Mouse (Mus musculus): Measurements from ENCODE around the gene Papolb. TPM values are rescaled to one million over a fixed set of nuclear protein-coding genes. Genes with fewer than 3 reads are reported as not detected.

Papolb gene
- polyA plus RNA-seq, 1 experiment from 2014 or later = not detected

DNA sequence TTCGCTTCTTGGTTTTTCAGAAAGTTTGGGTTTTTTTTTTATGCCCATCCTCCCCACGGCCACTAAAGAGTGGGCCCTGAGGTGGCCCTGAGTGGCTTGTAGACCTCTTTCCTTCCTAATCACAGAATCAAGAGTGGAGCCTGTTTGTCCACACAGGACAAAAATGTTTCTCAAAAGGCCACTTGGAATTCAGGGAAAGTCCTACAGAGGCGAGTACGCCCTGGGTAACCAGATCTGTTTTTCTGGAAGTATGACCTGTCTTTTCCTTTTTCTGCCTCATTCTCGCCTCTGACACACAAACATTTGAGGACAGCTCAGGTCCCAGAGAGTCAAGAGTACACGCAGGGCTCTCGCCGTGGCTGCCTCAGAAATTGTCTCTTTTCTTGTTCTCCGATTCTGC, 19.6 kb upstream of the Papolb start:
- no peaks in the 10 kb centered on the region; the same call in 1 of the 2 replicates for H3K4me1 ChIP-seq (replicated peaks; ENCODE audit: control insufficient read depth, insufficient read depth)
- WGBS = 66% methylated on average over 9 of the region's 9 CpGs
- no peak overlapping the region for H3K9ac ChIP-seq (ENCODE audit: low read length)
- H3K27me3 ChIP-seq (ENCODE audit: control insufficient read depth, insufficient read depth, low read length) = no peaks in the 10 kb centered on the region
- H3K27ac ChIP-seq (replicated peaks) = no peak overlapping the region
- no peak overlapping the region for H3K4me3 ChIP-seq (ENCODE audit: low read depth, low read length)
- DNase-seq (ENCODE audit: low spot score) (no peak), ATAC-seq (ENCODE audit: low FRiP score, low TSS enrichment) (no peak)
- H3K9me3 ChIP-seq (ENCODE audit: control insufficient read depth, low read length) = no peaks in the 10 kb centered on the region
- H3K4me2 ChIP-seq (replicated peaks; ENCODE audit: low read depth) = no peak overlapping the region
- no peaks in the 10 kb centered on the region for H3K36me3 ChIP-seq (ENCODE audit: control insufficient read depth, insufficient read depth, low read length)
- no peak for TF ChIP-seq EP300 (optimal IDR thresholded peaks at IDR 0.05)
- TF ChIP-seq CTCF (IDR thresholded peaks at IDR 0.05; ENCODE audit: low read depth) = no peak

DNA sequence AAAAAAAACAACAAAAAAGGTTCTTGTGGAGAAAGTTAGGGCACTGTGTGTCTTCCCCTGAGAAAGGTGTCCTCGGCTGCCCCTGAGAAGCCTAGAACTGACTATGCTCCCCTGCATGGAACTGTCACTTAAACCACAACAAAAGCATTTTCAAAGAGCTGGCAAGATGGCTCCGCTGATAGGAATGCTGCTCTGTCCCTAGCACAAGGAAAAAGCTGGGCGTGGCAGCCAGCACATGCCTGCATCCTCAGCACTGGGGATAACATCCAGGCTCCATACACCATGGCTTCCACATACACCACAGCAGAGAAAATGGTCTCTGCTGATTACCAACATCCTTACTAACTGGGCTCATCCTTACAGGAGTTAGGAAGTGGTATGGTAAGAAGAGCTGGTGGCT, 17.2 kb upstream of the Papolb start:
- DNase-seq (ENCODE audit: low spot score) = no peak
- H3K9me3 ChIP-seq (ENCODE audit: control insufficient read depth, low read length) = no peaks in the 10 kb centered on the region
- 84% methylated on average over 3 of the region's 3 CpGs for WGBS
- no peak overlapping the region for H3K27ac ChIP-seq (replicated peaks)
- H3K4me1 ChIP-seq (replicated peaks; ENCODE audit: control insufficient read depth, insufficient read depth) = no peaks in the 10 kb centered on the region; the same call in 1 of the 2 replicates
- no peaks in the 10 kb centered on the region for H3K27me3 ChIP-seq (ENCODE audit: control insufficient read depth, insufficient read depth, low read length)
- no peak for ATAC-seq (ENCODE audit: low FRiP score, low TSS enrichment)
- H3K36me3 ChIP-seq (ENCODE audit: control insufficient read depth, insufficient read depth, low read length) = no peaks in the 10 kb centered on the region
- no peak overlapping the region for H3K4me2 ChIP-seq (replicated peaks; ENCODE audit: low read depth)
- no peak overlapping the region for H3K9ac ChIP-seq (ENCODE audit: low read length)
- no peak for TF ChIP-seq EP300 (optimal IDR thresholded peaks at IDR 0.05)
- no peak overlapping the region for H3K4me3 ChIP-seq (ENCODE audit: low read depth, low read length)

DNA sequence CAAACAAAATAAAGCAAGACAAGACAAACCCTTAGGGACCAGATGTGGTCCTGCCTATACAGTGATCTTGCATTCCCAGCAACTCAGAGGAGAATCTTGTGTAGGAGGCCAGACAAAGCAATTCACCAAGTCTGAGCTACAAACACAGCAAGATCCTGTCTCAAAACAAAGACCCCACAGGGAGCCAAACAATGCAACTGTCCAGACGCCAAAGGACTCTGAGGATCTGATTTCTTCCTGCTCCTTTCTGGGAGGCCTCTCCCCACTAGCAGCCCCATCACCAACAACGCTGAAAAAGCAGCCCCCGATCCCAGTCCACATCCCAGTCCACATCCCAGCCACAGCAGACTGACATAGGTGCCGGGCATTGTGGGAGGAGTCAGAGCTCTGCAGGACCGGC, 16.5 kb upstream of the Papolb start:
- WGBS = 34% methylated on average over 5 of the region's 5 CpGs
- no peak for TF ChIP-seq EP300 (optimal IDR thresholded peaks at IDR 0.05)
- TF ChIP-seq CTCF (IDR thresholded peaks at IDR 0.05; ENCODE audit: low read depth) = no peak
- Histone ChIP-seq H3K9me3 (ENCODE audit: control insufficient read depth, low read length) (no peaks in the 10 kb centered on the region), H3K9ac (ENCODE audit: low read length) (no peak overlapping the region), H3K36me3 (ENCODE audit: control insufficient read depth, insufficient read depth, low read length) (no peaks in the 10 kb centered on the region), H3K4me2 (replicated peaks; ENCODE audit: low read depth) (no peak overlapping the region), H3K27ac (replicated peaks) (no peak overlapping the region), H3K4me1 (replicated peaks; ENCODE audit: control insufficient read depth, insufficient read depth) (no peaks in the 10 kb centered on the region; the same call in 1 of the 2 replicates), H3K27me3 (ENCODE audit: control insufficient read depth, insufficient read depth, low read length) (no peaks in the 10 kb centered on the region), H3K4me3 (ENCODE audit: low read depth, low read length) (no peak overlapping the region)
- DNase-seq (ENCODE audit: low spot score) (no peak), ATAC-seq (ENCODE audit: low FRiP score, low TSS enrichment) (no peak)

DNA sequence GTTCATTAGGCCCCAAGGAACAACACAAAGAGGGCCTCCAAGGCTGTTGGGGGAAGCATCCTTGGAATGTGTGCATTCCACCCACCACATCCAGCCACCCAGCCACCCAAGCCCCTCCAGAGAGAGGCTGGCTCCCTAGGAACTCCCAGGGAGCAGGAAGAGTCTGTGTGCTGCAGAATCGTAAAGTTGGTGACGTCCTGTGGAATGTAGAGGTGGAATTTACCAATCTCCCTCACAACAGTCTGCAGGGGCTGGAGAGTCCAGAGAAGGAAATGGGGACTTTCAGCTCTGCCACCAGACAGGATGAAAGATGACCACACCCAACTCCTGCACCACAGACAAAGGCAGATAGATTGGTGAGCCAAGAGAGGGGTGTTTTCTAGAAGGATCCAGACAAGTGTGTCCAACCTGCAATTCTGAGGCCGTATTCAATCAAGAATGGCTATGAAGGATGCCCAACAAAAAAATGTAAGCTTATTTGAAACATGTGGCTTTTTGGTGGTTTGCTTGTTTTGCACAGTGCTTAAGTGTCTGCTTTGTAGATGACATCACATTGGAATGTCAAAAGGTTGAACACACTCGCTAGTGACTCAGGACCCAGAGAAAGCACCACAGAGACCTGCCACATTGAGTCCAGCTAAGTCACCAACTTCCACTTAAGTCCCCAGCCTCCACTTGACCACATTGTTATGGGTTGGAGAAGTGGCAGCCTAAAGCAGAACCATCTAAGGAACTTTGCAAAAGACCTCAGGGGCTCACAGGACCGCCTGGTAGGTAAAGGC, 15.3 kb upstream of the Papolb start:
- no peak overlapping the region for H3K4me2 ChIP-seq (replicated peaks; ENCODE audit: low read depth)
- no peak for DNase-seq (ENCODE audit: low spot score)
- no peaks in the 10 kb centered on the region for H3K9me3 ChIP-seq (ENCODE audit: control insufficient read depth, low read length)
- H3K9ac ChIP-seq (ENCODE audit: low read length) = no peak overlapping the region
- no peaks in the 10 kb centered on the region for H3K4me1 ChIP-seq (replicated peaks; ENCODE audit: control insufficient read depth, insufficient read depth)
- no peaks in the 10 kb centered on the region for H3K27me3 ChIP-seq (ENCODE audit: control insufficient read depth, insufficient read depth, low read length)
- ATAC-seq (ENCODE audit: low FRiP score, low TSS enrichment) = no peak
- WGBS = 58% methylated on average over 5 of the region's 5 CpGs
- no peak overlapping the region for H3K4me3 ChIP-seq (ENCODE audit: low read depth, low read length)
- H3K27ac ChIP-seq (replicated peaks) = no peak overlapping the region
- H3K36me3 ChIP-seq (ENCODE audit: control insufficient read depth, insufficient read depth, low read length) = no peaks in the 10 kb centered on the region
- TF ChIP-seq EP300 (optimal IDR thresholded peaks at IDR 0.05) = no peak
- TF ChIP-seq CTCF (IDR thresholded peaks at IDR 0.05; ENCODE audit: low read depth) = no peak

DNA sequence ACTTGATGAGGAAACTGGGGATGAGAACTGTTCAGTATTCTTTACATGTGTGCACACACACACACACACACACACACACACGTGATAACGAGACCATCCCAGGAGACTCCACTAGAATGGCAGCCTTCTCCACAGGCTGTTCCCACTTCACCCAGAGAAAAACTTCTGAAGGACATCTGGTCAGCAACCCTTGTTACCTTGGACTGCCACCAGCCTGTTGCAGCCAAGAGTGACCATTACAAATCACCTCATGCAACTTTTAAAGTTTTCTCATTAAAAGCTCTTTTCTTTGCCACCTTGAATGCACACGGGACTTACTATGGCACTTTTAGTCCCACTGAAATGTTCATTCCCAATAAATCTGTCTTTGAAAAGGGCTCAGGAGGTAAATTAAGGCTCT, 7.4 kb upstream of the Papolb start:
- no peak overlapping the region for H3K4me2 ChIP-seq (replicated peaks; ENCODE audit: low read depth)
- no peak overlapping the region for H3K4me3 ChIP-seq (ENCODE audit: low read depth, low read length)
- no peaks in the 10 kb centered on the region for H3K36me3 ChIP-seq (ENCODE audit: control insufficient read depth, insufficient read depth, low read length)
- 81% methylated on average over 3 of the region's 3 CpGs for WGBS
- no peak overlapping the region for H3K9ac ChIP-seq (ENCODE audit: low read length)
- no peaks in the 10 kb centered on the region for H3K9me3 ChIP-seq (ENCODE audit: control insufficient read depth, low read length)
- H3K27ac ChIP-seq (replicated peaks) = no peak overlapping the region
- DNase-seq (ENCODE audit: low spot score) (no peak), ATAC-seq (ENCODE audit: low FRiP score, low TSS enrichment) (no peak)
- H3K27me3 ChIP-seq (ENCODE audit: control insufficient read depth, insufficient read depth, low read length) = no peaks in the 10 kb centered on the region
- TF ChIP-seq EP300 (optimal IDR thresholded peaks at IDR 0.05) (no peak), CTCF (IDR thresholded peaks at IDR 0.05; ENCODE audit: low read depth) (no peak)
- no peaks in the 10 kb centered on the region for H3K4me1 ChIP-seq (replicated peaks; ENCODE audit: control insufficient read depth, insufficient read depth)

DNA sequence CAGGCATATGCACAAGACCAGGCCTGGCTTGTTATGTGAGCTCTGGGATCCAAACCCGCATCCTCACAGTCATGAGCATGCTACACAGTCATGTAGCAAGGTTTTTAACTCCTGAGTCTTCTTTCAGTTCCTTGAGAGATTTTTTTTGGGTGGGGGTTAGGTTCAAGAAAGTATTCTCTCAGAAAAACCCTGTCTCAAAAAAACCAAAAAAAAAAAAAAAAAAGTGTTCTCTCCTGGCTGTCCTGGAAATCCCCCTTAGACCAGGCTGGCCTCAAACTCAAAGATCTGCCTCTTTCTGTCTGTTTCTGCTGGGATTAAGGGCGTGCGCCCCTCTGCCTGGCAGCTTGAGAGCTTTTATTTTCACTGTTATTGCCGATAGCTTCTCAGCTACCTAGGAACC, 5.5 kb upstream of the Papolb start:
- no peak for DNase-seq (ENCODE audit: low spot score)
- Histone ChIP-seq H3K9me3 (ENCODE audit: control insufficient read depth, low read length) (no peaks in the 10 kb centered on the region), H3K9ac (ENCODE audit: low read length) (no peak overlapping the region), H3K27me3 (ENCODE audit: control insufficient read depth, insufficient read depth, low read length) (no peaks in the 10 kb centered on the region), H3K4me2 (replicated peaks; ENCODE audit: low read depth) (no peak overlapping the region), H3K4me3 (ENCODE audit: low read depth, low read length) (no peak overlapping the region), H3K4me1 (replicated peaks; ENCODE audit: control insufficient read depth, insufficient read depth) (no peaks in the 10 kb centered on the region), H3K27ac (replicated peaks) (no peak overlapping the region), H3K36me3 (ENCODE audit: control insufficient read depth, insufficient read depth, low read length) (no peaks in the 10 kb centered on the region)
- 70% methylated on average over 4 of the region's 4 CpGs for WGBS
- ATAC-seq (ENCODE audit: low FRiP score, low TSS enrichment) = no peak
- TF ChIP-seq CTCF (IDR thresholded peaks at IDR 0.05; ENCODE audit: low read depth) (no peak), EP300 (optimal IDR thresholded peaks at IDR 0.05) (no peak)
